Mouse (Mus musculus): Measurements from ENCODE around the gene Lrrn4.

The Lrrn4 gene

DNA sequence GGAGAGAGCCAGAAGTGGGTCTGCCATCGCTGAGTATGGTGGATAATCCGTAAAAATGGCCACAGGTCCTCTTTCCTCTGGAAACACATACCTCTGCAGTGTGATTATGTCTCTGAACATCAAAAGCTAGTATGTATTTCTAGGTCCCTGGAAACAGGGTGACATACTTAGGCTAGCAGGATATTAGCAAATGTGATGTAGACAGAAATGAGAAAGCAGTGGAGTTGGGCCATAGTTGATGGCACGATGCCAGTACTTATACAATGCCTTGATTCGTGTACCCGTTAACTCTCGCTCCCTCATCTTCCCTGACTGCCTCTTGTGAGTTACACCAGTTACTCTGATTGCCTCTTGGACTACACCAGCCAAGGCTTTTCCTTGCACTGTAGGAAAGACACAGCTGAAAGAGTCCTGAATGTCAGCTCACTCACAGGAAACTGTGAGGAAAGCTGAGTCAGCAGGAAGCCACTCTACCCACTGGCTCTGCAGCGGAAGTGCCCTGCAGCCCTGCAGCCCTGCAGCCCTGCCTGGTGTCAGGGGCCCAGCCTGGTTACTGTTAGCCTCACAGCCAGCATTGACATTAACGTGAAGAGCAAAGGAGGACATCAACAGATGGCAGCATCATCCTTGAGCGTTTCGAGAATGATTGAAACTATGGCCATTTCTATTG, 6.9 kb downstream of the Lrrn4 start:
- in situ Hi-C loops (cut with MboI; ENCODE audit: unreplicated experiment in 2 of 2), result no loop called here

DNA sequence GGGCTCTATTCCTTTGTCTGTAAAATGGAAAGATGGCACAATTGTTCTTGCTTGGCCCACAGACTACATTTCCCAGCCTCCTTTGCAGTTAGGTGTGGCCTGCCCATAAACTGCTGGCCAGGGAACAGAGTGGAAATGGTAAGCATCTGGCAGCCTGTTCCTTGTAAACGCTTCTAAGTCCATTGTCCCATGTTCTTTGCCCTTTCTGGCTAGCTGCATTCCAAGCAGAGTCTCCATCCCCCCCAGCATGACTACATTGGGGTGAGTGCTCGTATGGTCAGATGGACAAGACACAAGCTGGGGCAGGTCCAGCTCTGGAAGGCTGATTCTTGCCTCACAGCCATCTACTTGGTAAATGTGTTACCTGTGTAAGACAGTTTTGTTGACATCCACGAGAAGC, 9.0 kb downstream of the Lrrn4 start:
- in situ Hi-C loops (cut with MboI; ENCODE audit: unreplicated experiment in 2 of 2), result no loop called here

DNA sequence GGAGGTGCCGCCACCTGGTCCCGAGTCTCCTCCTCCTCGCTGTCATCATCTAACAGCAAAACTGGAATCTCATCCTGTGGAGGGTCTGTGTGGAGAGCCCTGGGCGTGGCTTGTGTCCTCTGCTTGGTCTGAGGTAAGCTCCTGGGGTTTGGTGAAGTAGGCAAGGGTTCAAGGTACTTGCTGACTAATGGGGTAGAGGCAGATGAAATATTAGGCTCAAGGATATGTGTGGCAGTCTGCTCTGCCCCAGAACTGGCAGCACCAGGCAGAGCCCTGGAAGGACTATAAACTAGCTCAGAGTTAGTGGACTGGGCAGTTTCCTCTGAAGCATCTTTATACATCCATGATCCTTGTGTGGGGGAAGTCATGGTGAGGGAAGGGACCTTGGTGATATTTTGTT, 10.4 kb downstream of the Lrrn4 start:
- in situ Hi-C loops (cut with MboI; ENCODE audit: unreplicated experiment in 2 of 2), result no loop called here

DNA sequence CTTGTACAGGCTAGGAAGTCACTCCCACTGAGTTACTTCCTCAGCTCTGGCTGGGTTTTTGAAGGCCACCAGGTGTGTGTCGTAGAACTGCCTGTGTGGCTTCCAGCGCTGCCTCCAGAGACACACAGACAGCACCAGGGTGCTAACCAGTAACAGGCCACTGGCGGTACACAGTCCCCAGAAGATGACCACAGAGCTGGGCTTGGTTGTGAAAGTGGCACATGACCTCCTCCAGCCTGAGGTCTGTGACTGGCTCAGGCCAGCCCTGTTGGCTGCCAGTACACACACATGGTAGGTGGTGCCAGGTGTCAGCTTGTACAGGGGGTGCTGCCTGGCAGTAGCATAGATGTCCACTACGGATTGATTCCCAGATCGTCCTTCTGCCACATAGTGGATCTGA, 11.0 kb downstream of the Lrrn4 start:
- in situ Hi-C loops (cut with MboI; ENCODE audit: unreplicated experiment in 2 of 2), result no loop called here

DNA sequence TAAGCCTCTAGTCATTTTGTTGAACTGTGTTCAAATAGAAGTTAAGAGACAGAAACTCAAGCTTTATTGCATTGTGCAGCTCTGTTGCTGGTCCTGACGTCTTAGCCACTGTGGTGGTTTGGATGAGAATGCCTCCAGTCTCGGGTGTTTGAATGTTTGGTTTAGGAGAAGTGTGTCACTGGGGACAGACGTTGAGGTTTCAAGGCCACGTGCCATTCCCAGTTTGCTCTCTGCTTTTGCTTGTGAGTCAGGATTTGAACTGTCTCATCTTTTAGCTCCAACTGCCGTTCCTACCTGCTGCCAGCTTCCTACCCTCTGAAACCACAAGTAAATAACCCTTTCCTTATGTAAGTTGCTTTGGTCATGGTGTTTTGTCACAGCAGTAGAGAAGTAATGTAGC, 13.2 kb downstream of the Lrrn4 start:
- in situ Hi-C loops (cut with MboI; ENCODE audit: unreplicated experiment in 2 of 2), result no loop called here

DNA sequence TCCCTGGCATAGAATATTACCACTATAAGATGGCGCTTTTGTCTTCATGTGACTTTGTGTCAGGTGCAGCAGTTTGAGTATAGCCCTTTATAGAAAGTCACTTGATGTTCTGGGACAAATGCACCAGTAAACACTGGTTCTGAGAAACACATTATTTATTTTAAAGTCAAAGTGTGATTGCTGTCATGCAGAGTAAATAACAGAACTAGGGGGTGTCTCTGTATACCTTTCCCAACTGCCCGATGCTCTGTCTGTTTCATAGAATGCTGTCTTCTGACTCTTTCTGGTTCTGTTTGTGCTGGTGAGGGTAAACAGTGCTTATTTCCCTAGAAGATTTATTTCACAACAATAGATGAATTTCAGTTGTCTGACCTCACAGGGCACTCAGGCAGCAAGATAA, 17.4 kb downstream of the Lrrn4 start:
- in situ Hi-C loops (cut with MboI; ENCODE audit: unreplicated experiment in 2 of 2), result no loop called here

DNA sequence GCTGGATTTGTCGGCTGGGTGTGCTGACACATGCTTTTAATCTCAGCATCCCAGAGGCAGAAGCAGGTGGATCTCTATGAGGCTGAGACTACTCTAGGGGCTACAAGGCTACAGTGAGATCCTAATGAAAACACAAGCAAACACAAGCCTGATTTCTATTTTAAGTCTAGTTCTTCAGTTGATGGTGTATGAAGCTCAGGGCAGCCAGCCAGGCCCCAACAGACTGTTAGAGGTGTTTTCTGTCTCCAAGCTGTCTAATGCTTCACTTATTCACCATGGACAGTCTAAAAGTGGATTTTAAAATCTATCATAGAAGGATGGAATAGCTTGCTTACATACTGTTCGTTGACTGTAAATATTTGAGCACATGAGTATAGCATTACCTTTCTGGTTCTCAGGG, 19.2 kb downstream of the Lrrn4 start:
- in situ Hi-C loops (cut with MboI; ENCODE audit: unreplicated experiment in 2 of 2), result no loop called here

DNA sequence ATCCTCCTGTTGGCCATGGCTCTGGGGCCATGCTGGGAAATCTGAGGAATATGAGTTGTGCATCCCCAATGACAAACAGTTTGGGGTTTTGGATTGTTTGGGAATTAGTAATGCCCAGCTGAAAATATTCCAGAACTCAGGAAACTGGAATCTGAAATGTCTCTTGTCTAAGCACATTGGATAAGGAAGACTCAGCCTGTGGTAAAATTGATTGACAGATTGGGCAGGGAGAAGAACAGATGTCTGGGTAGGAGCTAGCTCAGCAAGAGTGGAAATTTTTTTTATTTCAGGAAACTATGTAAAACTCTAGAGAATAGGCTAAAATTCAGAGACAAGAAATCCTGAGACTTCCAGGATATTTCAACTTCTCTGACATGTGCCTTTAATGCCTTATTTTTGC, 20.3 kb downstream of the Lrrn4 start:
- in situ Hi-C loops (cut with MboI; ENCODE audit: unreplicated experiment in 2 of 2), result no loop called here

DNA sequence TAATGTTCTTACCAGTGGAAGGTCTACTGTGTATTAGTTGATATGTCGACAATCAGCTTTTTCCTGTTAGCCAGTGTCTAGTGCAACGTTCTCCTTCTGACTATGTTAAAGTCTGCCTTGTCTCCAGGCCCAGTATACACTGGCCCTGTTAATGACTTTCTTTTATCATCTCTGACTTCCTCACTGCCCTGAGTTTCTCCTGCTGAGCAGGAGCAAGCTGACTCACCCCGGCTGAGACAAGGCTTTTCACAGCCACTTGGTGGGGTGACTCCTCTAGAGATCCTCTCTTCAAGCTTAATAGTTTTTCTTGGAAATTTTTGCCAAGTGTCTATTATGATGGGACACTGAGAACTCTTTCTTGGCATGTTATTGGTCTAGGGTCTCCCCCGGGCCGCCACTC, 24.4 kb downstream of the Lrrn4 start:
- in situ Hi-C loops (cut with MboI; ENCODE audit: unreplicated experiment in 2 of 2), result no loop called here

DNA sequence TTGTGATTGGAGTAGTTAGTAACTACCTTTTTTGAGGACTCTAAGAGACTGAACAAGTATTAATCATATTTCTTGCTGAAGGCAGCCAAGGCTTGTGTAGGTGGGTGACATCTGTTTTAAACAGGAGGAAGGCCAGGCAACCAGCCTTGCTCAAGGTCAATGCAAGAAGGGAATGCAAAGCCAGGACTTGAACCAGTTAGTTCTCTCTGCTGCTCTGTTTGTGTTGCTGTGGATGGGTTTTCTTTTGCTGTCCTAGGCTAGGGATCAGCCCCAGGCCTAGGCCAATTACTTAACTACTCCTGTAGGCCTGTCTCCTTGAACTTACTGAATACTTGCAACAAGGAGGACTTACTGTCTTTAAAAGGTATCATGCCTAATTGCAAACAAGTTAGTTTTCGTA, 27.6 kb downstream of the Lrrn4 start:
- in situ Hi-C loops (cut with MboI; ENCODE audit: unreplicated experiment in 2 of 2), result no loop called here

DNA sequence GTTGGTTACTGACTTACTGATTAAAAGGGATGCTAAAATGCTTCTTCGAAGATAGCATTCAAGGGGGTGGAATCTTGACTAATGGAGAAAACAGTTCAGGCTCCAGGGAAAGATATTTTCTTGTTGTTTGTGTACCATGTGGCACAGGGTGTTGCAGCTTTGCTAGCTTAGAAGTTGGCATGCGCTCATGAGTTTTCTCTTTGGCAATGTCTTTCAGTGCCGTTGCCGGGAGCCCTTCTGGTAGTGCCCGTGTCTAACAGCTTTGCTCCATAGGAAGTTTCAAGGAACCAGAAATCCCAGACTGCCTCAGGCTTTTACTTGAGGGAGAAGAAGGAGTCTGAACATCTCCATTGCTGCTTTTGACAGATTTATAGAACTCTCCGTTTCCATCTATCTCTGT, 31.6 kb downstream of the Lrrn4 start:
- in situ Hi-C loops (cut with MboI; ENCODE audit: unreplicated experiment in 2 of 2), result loop anchor here (5.0 to 10.0 kb wide), 2 partner anchors 53 to 334 kb away; no protein-coding TSS in a partner anchor

DNA sequence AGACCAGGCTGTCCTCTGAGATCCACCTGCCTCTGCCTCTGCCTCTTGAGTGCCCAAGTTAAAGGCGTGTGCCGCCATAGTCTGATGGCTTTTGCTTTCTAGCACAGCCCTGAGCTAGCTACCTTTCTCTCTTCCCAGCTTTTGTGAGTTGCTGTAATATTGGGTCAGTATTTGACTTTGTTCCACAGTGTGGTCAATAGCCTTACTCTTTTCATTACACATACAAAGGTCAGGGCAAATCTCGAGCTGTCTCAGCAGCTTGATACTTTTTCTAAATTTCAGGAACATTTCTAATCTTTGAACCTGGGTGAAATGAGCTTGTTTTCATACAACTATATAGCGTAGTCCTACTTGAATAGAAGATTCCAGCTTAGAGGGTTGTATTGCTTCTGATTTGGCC, 32.3 kb downstream of the Lrrn4 start:
- in situ Hi-C loops (cut with MboI; ENCODE audit: unreplicated experiment in 2 of 2), result loop anchor here (5.0 to 10.0 kb wide), 2 partner anchors 54 to 334 kb away; no protein-coding TSS in a partner anchor

DNA sequence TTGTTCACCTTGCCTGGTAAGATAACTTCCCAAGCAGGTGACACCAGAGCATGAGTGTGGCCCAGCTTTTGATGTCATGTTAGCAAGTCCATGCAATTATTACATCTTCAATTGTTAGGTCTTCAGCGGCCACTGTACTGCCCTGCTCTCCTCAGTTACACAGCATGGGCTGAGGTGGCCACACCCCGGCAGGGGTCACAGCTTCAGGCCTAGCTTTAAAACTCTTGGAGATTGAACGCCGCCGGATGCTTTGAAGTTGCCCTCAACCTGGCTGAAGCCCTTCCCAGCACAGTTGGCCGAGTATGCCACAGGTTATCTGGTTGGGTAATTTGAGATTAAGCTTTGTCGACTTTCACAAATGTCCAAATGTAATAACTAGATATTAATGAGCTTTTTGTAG, 33.1 kb downstream of the Lrrn4 start:
- in situ Hi-C loops (cut with MboI; ENCODE audit: unreplicated experiment in 2 of 2), result loop anchor here (5.0 to 10.0 kb wide), 2 partner anchors 55 to 333 kb away; no protein-coding TSS in a partner anchor

DNA sequence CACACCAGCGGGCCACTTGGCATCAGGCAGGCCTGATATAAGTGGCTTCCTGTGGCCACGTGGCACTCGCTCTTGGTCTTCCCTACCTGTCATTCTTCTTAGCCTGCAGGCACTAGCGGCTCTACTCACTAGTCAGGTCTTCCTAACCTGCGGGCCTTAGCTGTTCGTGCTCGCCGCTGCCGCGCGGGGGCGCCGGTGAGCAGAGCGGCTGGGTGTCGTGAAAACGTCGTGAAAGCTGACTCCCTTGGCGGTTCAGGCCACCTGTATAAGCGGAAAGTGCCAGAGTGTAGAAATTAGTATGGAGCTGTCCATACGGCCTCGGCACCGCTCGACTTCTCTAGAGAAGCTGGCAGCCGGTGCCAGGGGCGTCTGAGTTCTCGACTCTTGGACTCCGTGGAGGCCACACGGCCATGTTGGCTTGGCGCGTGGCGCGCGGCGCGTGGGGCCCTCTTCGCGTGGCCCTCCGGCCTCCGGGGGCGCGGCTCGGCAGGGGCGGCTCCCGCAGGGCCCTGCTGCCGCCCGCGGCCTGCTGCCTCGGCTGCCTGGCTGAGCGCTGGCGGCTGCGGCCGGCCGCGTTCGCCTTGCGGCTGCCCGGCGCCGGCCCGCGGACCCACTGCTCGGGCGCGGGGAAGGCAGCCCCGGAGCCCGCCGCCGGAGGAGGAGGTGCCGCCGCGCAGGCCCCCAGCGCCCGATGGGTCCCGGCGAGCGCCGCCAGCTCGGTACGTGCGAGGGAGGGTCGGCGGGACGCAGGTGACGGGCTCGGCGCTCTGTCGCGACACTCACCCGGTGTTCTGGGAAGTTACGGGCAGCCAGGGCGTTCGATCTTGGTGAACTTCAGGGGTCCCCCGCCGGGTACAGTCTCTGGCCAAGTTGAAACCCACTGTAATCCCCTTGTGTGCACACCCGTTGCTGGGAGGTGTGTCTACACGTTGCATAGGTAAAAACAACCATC, 34.0 kb downstream of the Lrrn4 start, which contains the start of gene Crls1:
Gene Crls1, plus strand, starts transcription at position 260 of the 952 bp plus-strand sequence.
- in situ Hi-C loops (cut with MboI; ENCODE audit: unreplicated experiment in 2 of 2), result loop anchor here (5.0 to 10.0 kb wide), 2 partner anchors 56 to 332 kb away; no protein-coding TSS in a partner anchor

DNA sequence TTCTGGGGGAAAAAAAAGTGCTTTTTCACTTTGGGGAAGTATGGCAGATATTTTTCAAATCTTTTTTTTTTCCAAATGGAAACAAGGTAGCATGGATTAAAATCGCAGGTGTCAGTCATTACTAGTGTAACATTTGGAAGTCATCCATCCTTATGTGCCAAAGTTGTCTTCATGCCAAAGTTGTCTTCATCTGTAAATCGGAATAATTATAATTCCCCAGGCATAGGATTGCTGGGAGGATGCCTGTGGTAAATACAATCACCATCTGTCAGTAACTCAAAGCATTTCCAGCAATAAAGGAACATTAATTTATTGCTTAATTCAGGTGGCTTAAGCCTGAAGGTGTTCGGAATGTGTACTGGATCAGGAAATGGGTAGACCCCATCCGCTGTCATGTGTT, 39.6 kb downstream of the Lrrn4 start:
- in situ Hi-C loops (cut with MboI; ENCODE audit: unreplicated experiment in 2 of 2), result loop anchor here in 1 of 2 experiments (10.0 kb wide), 1 partner anchor 326 kb away; no protein-coding TSS in a partner anchor

All from v-Abl transformed pro-B cells (cell line).